Mouse (Mus musculus): Measurements from ENCODE around the gene 5730596B20Rik. TPM values are rescaled to one million over a fixed set of nuclear protein-coding genes. Genes with fewer than 3 reads are reported as not detected.

5730596B20Rik gene
- under 1 TPM; 0.20 to 0.29 TPM for total RNA-seq (2021)

GRCm38 (mm10) chr6:52177061-52177735 is at the start of gene 5730596B20Rik:
Gene 5730596B20Rik (plus strand): TSS chr6:52177498.
- no peak for DNase-seq

GRCm38 (mm10) chr6:52137841-52138535 is 39.3 kb upstream of the 5730596B20Rik start:
- no peak for DNase-seq

DNA sequence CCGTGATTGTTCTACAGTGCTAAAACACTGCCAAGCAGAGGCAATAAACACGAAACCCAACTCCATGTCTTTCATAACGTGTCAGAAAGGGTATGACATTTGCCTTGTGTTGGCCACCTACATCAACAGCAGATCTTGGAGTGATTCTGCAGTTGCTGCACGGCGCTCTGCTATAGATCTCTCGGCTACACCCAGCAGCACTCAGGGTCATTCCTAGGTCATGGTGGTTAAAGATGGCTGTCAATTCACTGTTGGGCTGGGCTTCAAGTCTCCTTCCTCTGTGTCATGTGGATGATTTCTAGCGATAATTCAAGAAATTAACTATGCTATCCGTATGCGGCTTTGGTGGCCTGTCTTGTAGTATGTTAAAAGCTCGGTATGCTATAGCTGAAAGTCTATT is 38.7 kb upstream of the 5730596B20Rik start:
- no peak for DNase-seq

- DNase-seq, result no peak
Measured at GRCm38 (mm10) chr6:52139115-52139514, 38.2 kb upstream of the 5730596B20Rik start.

DNA sequence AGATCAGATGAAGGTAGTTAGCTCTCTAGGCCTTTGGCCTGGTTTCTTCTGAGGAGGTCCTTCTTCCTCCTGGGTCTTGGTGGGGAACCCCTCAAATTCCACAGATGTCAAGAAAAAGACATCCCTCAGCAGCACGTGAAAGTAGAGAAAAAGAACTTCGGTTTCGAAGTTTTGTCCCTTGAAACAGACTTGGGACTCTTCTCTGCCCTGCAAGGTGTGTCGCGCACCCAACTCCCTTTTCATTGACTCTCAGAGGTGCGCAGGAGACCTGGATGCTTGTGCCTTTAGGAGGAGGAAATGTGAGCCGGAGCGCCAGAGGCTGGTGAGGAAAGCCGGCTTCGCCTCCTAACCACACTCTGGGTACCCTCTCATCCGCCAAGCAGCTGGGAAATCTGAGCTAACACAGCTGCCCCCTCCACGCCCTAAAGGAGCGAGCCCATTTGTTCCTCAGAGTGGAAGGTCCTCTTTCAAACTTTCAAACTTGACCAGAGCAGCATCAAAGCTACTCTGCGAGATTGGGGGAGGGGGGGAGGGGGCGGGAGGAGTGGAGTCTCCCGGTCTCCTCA is 26.8 kb upstream of the 5730596B20Rik start:
- DNase-seq, result no peak

- no peak for DNase-seq
Measured at GRCm38 (mm10) chr6:52151571-52151970, 25.7 kb upstream of the 5730596B20Rik start.

DNA sequence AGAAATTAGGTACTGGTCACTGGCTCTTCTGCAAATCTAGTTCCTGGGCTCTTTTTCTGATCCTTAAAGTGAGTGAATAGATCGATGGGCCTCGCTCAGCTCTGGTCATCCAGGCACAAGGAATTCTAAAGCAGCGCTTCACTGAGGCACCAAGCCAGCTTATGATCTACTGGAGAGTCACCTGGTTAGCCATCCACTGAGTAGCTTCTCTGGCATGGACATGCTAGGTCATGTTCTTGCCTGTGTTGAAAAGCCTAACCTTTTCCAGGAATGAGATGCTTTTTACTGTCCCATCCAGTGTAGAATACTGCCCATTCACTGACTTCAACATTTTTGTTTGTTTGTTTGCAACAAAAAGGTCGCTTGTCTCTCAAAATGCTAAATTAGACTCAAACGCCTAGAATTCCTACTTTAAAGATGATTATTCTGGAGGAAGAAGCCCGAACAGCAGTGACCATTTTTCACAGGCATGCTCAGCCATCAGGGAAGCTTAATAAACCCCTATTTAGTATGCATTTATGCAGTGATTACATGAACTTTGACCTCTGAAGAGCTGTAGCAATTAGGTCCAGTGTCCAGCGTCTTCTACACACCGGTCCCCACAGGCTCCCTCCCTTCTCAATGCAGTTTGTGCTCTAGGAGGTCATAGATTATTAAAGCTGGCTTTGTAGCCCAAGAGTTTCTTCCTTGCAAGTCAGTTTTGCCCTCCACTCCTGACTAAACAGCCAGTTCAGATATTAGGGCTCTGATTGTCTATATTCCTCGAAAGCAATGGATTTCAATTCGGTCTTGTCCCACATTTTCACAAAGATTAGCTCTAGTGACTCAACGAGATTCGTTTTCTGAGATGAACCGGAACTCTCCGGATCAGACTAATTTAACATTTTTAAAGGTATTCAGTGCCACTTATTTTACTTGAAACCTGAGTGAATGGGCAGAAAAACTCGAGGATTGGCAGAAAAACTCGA is 24.8 kb upstream of the 5730596B20Rik start:
- DNase-seq, result no peak

- DNase-seq, result no peak
Measured at GRCm38 (mm10) chr6:52153270-52153669, 24.0 kb upstream of the 5730596B20Rik start.

GRCm38 (mm10) chr6:52154044-52154443 is 23.3 kb upstream of the 5730596B20Rik start:
- no peak for DNase-seq

DNA sequence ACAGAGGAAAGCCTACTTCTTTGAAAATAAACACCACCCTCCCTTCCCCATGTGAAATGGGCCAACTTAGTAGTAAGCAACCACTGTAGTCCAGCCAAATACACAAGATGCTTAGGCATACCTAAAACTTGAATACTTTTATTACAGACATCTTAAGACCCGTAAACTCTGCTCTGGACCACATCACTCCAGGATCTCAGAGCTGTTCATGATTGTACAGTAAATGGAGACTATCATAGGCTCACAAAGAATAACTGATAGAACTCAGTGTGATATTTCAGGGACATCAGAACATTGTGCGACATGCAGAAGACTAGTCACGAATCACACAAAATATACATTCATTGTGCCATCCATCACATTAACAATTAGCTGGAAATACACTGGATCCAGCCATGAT is 21.8 kb upstream of the 5730596B20Rik start:
- no peak for DNase-seq

DNA sequence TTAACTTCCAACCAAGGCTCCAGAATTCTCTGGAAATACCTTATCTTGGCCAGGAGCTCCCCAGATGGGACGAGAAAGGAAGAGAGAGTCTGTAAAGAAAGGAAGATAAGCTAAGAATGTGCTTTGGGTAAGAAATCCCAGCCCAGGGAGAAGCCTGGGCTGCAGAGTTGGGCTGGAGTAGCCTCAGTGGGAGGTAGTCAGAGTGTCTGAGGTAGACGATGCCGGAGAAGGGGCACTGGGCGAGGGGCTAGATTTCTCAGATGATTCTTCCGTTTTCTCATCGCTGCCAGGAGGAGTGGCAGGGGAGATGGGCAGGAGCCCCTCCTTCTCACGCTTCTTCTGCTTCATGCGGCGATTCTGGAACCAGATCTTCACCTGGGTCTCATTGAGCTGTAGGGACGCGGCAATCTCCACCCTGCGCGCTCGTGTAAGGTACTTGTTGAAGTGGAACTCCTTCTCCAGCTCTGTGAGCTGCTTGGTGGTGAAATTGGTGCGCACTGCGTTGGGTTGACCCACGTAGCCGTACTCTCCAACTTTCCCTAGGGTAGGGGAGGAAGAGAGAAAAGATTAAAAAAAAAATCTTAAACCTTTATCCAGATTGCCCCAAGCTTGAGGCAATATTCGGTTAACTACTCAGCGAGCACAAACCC is 20.6 kb upstream of the 5730596B20Rik start:
- no peak for DNase-seq

GRCm38 (mm10) chr6:52157466-52158275 is 19.6 kb upstream of the 5730596B20Rik start:
- no peak for DNase-seq

DNA sequence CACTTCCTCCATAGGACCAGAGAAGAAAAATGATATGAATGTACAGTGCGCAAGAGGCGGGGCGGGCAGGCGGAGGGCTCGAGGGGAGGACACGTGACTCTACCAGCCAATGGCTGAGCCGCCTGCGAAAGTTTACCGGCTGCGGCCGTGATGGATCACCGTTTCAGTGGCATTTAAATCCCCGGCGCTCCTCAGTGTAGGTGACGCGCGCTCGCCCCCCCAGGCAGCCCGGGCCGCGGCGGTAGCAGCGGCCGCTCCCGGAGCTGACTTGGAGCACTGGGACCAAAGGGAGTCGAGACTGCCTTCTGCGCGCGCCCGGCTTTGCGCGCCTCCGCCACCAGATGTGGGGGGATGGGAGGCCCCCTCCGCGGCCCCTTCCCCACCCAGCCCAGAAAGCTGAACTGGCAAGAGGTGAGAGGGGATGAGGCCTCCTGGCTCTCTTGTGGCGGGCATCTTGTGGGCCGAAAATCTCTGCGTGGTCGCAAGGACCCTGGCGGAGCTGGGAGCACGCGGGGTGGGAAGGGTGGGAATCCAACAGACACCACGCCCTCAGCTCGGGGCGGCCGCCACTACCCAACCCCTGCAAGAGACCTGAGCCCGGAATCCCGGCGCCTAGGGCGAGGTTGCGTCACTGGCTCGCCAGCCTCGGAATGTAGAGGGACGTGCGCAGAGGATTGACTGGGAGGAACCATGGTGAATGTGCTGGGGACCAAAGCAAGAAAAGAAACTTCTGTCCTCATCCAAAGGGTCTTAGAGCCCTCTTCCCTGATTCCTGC is 18.8 kb upstream of the 5730596B20Rik start, which contains the start of gene Hoxa1:
Hoxa1 (minus strand) TSS at position 42 of the 776 bp plus-strand sequence.
- peak; percentile 71 for DNase-seq

- DNase-seq, result peak; percentile 29
Measured at GRCm38 (mm10) chr6:52159164-52159761, 18.0 kb upstream of the 5730596B20Rik start.

- no peak for DNase-seq
Measured at GRCm38 (mm10) chr6:52159979-52160378, 17.3 kb upstream of the 5730596B20Rik start.

DNA sequence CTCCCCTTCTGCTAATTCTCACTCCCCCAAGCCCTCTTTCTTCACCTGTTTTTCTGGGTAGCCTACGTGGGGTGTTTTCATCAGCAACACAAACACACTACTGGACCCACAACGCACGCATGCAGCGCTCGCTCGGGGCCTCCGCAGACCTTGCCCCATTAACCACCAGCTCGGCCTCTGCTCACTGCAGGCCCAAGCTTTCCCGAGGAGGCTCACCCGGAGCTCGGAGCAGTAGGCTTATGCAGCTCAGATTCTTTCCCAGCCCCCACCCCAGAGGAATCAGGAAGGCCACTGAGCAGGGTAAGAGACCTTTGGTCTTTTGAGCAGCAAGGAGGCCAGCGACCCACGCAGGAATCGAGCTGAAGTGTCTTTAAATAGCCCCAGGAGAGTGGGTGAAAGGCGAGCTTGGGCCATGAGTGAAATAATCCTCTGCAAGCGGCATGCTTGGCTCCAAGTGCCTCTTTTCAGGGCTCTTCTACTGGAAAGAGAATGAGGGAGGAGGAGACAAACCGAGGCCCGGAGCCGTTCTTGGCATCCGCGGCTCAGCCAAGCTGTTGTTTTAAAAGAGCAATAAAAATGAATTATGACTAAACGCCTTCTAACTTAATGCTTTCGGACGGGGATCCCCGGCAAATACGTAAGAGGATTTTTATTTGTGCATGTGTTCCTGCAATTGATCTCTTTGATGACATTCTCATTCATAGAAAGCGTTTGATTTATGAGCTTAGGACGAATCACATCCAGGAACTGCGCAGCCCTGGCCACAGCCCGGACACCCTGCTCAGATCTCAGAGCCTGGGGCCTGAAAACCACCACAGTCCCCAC is 16.6 kb upstream of the 5730596B20Rik start:
- peak; percentile 31 for DNase-seq

DNA sequence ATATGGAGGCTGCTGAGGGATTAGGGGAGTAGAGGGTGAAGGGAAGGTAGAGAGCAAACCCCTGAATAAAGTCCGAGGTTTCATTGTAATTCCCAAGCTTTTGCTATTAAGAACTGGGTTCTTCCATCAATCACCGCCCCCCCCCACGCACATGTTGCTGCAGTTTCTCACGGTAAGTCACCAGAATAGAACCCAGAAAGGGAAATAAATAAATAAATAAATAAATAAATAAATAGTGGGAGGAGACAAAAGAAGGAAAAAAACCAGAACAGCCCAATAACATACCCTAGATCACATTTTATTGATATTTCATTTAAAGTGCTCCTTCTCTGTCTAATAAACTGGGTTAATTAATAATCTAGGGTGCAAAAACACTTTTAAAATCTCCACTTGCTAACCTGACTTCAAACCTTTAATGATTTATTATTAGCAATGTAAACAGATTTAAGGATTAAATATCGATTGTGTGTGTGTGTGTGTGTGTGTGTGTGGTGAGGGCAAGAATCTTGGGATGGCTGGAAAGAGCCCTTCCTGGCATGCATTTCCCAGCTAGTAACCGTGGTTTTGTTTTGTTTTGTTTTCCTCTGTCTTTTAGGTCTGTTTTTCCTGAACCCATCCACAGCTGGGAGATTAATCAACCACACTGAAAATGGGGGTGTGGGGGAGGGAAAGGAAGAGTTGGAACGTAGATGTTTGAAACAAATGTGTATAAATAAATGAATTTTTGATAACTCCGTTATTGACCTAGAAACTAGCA is 15.8 kb upstream of the 5730596B20Rik start:
- no peak for DNase-seq

- DNase-seq, result no peak
Measured at GRCm38 (mm10) chr6:52162093-52162380, 15.3 kb upstream of the 5730596B20Rik start.
